Mouse (Mus musculus): Measurements from ENCODE around the gene Cbx6. TPM values are rescaled to one million over a fixed set of nuclear protein-coding genes. Genes with fewer than 3 reads are reported as not detected.
"Not testable (repeated sequence)": the region's sequence is repeated elsewhere in the genome, so short reads cannot be mapped to it uniquely, and the experiment has no call there.

Gene Cbx6
- polyA plus RNA-seq, 2 experiments from 2014 or later = 9.2 to 14.5 TPM

DNA sequence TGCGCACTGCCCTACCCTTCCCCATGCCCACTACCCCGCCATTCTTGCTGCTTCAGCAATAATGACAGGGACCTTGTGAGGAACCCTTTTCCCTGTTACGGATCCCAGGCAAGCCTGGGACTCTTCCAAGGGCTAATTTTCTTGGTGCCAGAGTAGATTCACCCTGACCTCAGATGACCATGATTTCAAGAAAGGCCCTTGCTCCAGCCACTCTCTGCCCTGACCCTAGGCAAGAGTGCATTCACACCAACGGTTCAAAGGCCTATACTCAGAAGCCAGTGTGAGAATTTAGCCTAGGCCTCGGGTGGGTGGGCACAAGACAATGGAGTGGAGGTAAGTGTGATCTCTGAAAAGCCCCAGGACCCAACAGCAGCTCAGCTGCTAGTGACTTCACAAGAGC, 5.1 kb downstream of the Cbx6 start:
- no peak for ATAC-seq

DNA sequence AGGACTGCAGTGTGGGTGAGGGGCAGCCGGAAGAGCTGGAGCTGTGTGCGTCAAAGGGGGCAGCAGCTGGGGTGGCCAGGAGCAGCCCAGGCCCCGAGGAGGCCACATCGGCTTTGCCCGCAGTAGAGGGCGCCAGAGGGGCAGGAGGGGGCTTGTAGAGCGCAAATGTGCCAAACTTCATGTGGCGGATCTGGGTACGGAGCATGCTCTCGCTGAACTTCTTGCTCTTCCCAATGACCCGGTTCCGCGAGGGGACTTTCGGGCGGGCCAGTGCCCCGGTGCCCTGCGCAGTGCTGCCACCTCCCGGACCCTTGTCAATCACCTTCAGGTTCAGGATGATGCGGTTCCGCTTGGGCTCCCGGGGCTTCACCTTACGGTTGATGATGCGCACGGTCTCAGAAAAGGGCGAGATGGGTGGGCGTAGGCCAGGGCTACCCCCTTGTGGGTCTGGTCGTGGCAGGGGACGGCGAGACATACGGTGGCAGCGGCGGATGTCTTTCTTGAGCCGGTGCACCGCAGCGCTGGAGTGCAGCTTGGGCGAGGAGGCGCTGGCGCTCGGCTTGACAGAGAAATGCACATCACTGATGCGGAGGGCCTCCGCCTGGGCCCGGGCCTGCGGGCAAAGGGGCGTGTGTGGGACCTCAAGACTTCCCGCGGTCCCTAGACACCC, 6.0 kb downstream of the Cbx6 start:
- no peak for ATAC-seq

DNA sequence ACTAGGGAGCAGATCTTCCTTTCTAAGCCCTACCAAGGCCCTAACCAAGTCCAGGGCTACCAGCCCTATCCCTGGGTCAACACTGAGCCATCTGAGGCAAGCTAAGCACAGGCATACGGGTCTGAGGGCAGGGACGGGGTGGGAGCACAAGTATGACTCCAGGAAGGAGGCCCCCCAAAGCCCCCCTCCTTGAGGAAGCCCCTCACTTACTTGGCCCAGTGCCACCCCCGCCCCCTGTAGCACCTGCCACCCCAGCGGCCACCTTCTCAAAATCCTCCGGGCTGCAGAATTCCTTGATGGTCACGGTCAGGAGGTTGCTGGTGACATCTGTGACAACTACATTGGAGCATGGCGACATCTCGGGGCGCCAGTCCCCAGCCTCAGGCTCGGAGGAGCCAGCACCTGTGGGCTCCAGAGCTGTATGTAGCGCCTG, 6.7 kb downstream of the Cbx6 start:
- no peak for ATAC-seq

DNA sequence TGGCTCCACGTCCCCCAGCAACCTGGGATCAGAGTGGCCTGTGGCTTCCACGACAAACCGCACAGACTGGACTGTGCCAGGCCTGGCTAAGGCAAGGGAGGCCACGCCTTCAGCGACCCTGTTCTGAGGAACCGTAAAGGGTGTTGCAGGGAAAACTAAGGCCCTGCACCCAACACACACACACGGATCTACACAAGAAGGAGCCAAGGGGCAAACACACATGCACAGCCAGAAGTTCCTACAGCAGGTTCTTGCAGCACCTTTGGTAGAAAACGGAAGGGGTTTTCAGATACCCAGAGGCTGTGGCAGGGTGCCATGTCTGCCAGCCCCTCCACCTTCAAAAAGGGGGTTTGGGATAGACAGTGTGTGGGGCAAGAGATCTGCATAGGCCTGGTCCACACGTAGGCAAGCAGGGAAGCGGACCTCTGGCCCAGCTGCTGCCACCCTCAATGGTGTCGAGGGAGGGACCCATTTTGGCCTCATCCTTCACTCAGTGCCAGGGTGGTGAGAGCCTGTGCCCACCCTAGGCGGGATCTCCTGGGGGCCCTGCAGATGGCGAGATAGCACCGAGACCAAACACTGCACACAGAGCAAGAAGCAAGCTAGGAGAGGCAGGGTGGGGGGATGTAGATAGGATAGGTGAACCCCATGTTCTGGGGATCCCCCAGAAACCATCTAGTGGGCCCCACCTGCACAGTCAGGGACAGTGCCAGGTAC, 7.3 kb downstream of the Cbx6 start:
- ATAC-seq = no peak

DNA sequence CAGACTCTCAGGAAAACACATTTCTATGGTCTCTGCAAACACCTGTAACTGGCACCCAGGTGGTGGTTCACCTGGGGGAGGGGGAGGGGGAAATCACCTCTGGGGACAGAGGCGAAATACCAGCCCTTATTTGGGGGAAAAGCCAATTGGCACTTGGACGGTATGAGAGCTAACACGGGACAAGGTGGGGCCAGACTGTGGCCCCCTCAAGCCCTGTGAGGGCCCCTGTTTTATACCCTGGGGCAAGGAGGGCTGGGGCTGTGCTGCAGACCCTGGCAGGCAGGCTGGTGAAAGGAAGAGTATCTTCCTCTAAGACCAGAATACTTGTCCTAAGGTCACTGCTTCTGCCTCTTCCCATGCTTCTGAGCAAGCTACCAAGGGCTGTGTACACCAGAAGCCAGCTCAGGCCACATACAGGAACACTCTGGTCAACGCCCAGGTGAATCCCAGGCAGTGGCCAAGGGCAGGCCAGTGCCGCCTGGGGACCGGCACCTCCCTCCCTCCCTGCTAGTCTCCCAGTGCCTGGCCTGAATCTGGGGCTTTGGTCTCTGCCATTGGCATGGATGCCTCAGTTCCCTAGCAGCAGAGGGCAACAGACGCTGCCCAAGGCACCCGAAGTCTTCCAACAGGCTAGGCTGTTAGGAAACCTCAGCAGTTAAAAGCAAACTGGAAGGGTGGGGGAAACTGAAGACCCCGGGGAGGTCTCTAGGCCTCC, 8.1 kb downstream of the Cbx6 start:
- no peak for ATAC-seq

DNA sequence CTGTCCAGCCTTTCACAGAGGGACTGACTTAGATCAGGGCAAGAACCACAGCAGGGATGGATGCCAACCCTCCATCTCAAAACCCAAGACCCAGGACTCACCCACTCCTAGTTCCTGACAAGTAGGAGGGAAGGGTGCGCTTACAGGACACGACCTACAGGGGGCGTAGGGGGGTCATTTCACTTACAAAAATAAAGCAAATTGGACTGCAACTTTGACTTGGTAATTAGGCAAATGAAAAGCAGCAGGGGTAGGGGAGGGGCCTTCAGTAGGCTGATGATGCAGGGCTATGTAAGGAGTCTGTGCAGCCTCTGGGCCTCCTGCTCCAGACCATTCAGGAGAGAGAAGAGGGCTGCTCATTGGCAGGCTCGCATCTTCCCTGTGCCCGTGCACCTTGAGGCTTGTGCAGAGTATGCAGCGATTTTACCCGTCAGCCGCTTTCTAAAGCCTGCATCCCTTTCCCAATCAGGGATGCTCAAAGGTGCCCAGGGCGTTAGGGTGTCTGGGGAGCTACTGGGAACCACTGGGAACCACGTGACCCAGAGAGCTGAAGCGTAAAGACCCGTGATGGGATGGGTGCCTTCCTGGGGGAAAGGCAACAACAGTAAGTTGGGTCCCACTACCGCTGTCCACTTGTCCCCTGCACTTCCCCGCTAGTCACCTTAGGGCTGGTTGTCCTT, 9.2 kb downstream of the Cbx6 start:
- peak; percentile 53 for ATAC-seq

DNA sequence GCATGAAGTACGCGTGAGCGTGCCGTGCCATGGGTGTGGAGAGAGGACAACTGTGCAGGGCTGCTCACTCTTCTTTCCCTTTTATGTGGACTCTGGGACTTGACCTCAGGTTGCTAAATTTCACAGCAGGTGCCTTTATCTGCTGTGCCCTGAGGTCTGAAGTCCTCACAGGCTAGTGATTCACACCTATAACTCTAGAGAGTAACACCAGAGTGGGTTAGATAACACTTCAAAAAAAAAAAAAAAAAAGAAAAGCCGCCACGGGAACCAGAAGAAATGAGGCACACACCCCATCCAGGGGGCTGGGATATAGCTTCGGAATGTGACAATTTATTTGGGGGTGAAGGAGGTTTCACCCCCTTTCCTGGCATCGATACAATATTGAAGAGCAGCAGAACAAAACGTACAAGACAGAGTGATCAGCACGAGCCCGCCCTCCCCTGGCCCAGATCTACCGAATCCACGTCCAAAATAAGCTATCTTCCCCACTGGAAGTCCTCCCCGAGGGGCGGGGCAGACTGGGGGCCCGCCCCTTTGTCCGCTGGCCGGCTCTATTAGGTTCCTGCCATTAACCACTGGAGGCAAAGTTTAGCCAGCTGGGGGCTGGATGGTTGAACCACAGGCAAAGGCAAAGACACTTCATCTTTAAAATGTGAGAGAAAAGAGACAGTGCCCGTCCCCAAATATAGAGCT, 10.8 kb downstream of the Cbx6 start:
- no peak for ATAC-seq

DNA sequence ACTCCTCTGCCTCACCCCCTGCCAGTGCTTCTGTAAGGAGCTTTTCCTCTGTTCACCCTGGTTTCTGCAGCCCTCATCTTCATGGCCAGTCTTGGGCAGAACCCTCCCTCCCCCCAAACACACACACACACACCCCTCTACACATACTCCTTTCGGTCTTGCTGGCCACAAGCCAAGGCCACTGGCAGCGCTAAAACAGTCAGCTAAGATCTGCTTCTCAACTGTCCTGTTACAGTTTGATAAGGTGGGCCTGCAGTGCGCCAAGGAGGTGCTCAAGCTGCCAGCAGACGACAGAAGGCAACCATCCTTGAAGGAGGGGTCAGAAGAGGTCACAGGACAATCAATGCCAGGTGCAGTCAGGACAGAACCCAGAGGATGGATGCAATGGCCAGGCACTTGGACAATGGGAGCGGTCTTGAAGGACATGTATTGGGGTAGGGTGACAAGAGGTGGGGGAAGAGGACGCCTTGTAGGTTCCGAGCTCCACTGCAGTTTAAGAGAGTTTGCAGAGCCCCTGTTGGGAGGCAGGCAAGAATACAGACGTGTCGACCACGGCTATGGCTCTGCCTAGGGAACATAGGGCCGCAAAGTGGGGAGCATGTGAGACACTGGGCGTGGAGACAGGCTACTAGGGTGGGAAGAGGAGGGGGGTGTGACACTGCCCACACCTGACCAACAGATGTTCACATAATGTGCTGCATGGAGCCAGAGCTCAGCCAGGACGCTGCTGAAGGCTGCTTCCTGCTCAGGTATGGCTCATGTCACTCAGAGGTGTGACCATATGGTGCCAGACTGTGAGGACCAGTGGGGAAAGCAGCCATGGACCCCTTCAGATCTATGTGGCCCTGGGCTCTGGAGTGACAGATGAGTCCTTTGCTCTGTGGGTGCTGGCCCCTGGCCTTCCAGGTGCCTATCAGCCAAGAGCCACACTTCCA, 12.0 kb downstream of the Cbx6 start:
- no peak for ATAC-seq

DNA sequence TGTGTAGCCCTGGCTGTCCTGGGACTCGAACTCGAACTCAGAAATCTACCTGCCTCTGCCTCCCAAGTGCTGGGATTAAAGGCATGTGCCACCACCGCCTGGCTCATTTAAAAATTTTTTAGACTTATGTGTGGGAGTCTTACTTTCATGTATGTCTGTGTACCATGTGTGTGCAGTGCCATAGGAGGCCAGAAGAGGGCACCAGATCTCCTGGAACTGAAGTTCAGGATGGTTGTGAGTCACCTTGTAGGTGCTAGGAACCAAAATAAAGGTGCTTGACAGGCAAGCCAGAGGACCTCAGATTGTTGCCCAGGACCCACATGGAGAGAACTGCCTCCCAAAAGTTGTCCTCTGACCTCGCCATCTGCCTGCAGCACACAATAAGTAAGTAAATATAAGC, 16.2 kb downstream of the Cbx6 start:
- ATAC-seq = no peak

DNA sequence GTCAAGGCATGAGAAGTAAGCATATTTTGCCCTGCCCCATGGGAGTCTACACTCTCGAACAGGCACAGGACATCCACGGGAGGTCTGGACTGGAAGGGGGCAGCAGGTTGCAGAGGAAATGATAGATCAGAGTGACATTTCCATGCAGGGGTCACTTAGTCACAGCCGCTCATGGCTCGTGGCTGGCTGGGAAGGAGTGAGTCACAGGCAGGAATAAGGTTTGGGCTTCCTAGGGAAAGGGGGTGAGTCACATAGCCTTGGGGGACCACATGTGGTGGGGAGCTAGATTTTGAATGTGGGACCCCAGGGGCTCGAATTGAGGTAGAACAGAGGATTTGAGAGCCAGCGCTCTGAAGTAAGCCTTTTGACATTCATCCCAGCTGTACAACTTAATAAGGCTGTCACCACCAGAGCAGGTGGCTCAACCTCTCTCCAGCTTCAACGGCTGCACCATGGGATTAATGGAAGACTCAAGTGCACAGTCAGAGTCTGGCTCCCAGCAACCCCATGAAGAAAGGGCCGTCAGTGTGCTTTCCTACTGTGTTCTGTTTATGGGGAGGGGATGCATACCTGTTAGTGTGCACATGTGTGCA, 20.7 kb downstream of the Cbx6 start:
- ATAC-seq = no peak

DNA sequence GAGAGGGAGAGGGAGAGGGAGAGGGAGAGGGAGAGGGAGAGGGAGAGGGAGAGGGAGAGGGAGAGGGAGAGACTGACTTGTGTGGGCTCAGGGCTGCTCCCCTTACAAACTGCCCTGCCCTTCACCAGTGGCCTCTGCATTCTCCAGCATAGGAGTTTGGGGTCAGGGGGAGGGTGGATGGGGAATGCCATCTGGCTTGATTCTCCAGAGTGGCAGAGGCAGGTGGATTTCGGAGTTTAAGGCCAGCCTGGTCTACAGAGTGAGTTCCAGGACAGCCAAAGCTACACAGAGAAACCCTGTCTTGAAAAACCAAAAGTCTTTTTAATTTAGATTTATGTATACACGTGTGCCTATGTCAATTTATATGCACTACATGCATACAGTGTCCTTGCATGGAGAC, 21.6 kb downstream of the Cbx6 start:
- ATAC-seq = not testable (repeated sequence)

DNA sequence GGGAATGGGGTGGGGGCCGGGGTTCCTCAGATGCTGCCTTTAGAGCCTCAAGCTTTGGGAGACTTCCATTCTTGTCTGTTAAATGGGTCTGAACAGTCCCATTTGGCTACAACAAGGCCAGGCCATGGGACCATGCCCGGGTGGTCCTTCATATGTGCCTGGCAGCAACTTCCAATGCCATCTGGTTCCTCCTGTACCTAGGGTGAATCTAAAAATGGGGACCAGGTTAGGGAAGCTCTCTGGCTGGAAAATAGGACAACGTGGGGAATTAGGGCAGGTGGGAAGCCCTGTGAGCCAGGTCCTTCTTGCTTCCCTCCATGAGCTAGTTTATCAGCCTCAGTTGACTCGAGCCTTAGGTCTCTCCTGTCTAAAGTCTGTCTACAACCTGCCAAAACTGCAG, 23.5 kb downstream of the Cbx6 start:
- ATAC-seq = no peak

DNA sequence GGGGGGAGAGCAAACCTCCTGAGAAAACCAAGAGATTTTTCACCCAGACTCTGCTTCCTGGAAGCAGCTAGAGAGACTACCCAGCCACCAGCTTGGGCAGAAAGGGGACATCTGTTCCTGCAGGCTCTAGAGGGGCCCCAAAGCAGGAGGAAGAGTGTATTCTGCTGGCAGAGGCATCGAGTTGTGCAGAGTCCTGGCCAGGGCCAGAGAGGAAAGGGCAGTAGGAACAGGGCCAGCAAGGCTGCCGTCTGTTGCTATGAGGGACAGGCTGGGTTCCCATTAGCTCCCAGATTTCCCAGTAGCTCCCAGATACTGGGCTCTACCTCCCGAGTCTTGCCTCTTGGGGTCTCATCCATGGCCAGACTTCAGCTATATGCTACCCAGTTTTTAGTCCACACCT, 24.4 kb downstream of the Cbx6 start:
- no peak for ATAC-seq

DNA sequence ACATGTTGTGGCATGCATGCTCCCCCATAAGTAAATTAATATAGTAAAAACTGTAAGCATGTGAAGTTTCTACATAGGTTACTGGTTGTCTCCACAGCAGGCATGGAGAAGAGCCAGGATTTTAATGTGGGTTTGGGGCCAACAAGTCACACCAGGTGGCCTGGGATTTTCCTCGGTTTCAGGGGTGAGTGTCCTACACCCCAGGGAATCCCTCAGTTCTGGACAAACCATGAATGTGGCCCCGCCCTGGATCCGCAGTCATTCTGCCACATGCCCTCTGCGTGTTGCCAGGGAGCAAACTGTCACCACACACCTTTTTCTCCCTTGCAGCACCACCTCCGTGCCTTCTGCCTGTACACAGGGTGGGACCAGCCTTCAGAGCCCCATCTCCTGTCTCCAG, 25.8 kb downstream of the Cbx6 start:
- no peak for ATAC-seq

DNA sequence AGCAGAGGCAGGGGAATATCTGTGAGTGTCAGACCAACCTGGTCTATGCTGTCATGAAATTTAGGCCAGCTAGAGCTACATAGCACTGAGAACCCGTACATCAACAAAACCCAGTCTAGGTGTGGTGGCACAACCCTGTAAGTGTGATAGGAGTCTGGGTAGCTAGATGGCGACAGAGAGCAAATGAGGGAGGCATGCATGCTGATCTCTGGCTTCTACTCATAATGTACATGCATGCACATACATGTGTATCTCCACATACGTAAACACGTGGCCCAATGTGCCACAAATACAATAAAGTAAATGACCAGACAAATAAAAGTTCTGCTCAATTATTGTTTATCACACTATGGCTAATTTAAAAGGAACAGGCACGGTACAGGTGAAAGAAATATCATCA, 26.4 kb downstream of the Cbx6 start:
- ATAC-seq = no peak

DNA sequence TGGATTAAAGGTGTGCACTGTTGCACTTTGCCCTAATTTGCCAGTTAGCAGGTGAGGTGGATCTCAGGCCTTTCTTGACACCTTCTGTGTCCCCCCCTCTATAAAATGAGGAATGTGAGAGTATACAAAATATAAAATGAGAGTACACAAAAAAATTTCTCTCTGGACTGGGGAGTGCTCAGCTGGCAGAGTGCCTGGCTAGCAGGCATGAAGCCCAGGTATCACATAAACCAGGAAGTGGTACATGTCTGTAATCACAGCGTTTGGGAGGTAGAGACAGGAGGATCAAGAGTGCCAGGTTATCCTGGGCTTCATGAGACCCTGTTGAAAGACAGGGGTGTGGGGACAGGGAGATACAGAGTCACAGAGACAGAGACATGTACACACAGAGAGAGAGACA, 27.4 kb downstream of the Cbx6 start:
- ATAC-seq = no peak

DNA sequence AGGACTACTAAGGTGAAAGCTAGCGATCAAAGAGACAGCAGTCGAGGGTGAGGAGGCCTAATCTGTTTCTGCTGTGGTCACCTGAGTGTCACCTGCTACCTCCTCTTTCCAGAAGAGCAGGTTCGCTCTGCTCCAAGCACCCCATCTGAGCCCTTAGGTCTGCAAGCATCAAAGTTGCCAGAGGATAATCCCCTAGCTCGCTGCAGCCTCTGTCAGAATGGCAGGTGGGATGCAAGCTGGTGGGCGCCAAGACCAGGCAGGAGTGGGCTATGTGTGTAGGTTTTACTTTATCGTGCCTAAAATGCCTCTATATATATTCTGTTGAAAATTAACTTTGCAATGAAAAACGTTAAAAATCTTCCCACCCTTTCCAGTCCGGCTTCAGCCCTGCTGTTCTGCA, 29.2 kb downstream of the Cbx6 start:
- no peak for ATAC-seq

DNA sequence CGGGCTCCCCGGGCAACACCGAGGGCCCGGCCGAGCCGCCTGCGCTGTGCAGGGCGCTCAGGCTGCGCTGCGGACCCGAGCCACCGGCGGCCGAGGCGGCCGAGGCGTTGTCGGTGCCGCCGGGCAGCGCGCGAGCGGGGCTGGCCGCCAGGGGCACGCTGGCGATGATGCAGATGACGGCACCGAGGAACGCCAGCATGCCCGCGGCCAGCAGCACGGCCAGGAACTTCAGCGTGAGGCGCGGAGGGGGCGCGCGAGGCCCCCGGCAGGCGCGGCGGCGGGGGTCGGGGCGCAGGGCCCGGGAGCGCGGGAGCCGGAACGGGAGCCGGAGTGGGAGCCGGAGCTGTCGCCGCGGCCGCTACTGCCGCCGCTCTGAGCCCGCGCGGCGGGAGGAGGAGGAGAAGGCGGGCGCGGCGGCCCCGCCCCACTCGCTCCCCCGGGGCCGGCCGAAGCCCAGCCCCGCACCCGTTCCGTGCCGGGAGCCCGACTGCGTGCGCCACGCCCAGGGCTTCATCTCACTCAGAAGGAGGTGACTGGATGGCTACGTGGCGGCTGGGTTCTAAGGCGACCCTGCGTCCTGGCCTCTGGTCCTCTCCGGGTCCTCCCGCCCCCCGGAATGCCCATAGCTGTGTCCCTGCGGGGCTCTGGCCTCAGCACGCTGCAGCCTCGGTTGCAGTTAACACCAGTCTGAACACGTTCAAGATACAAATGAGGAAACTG, 30.0 kb downstream of the Cbx6 start, which contains the start of gene Nptxr:
Gene Nptxr, minus strand, starts transcription at position 415 of the 720 bp plus-strand sequence.
- ATAC-seq = no peak

DNA sequence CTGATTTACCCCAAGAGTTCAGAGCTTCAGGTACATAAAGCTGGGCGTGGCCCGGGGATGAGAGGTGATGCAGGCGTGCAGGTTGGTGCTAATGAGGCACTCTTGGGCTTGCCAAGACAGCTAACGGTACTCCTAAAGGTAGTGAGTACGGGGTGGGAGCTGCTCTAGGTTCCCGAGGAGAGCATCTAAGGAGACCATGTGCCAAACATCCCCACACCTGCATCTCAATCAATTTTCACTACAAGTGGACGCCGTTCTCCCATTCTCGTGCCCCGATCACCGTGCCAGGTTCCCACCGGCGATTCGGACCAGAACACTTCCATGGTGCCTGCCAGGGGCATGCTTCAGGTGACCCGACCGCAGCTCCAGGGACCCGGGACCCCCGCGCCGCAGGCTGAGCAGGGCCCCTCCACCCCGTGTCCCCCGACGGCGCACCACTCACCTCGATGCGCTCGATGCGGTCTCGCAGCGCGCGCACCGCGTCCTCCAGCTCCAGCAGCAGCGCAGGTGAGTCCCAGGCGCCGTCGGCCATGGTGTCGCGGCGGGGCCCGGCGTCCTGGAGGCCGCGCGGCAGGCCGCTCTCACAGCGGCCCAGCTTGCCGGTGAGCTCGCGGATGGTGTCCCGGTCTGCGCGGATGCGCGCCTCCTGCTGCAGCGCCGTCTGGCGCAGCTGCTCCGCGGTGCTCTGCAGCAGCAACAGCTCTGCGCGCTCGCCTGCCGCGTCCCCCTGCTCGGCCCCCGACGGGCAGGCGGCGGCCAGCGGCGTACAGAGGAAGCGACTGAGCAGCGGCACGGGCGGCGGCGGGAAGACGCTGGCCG, 30.7 kb downstream of the Cbx6 start:
- no peak for ATAC-seq

Measured in CD4-positive, CD25-positive, alpha-beta regulatory T cell, adult 4 months (primary cell).